Mouse (Mus musculus) erythroblast, embryonic 14.5 days (primary cell): ENCODE results near the gene Eno2. TPM values are rescaled to one million over a fixed set of nuclear protein-coding genes. Genes with fewer than 3 reads are reported as not detected.
A peak's percentile ranks its signal among the peaks of the same experiment; 100 is the strongest.

Experiments
- H3K27me3 ChIP-seq: 2 replicates; pipeline ENCODE4 v1.6.1; 2012; ENCODE audit warnings: inconsistent platforms; ENCODE audit not compliant: control insufficient read depth
- H3K36me3 ChIP-seq: 2 replicates; pipeline ENCODE4 v1.6.1; 2012; ENCODE audit warnings: mild to moderate bottlenecking, inconsistent platforms; ENCODE audit not compliant: control insufficient read depth
- H3K4me1 ChIP-seq: 2 replicates; pipeline ENCODE4 v1.6.1; 2012; ENCODE audit warnings: inconsistent platforms; ENCODE audit not compliant: control insufficient read depth
- H3K4me3 ChIP-seq: replicated peaks from 2 replicates; pipeline ENCODE3; 2012; ENCODE audit warnings: moderate library complexity, mild to moderate bottlenecking, inconsistent platforms
- H3K9me3 ChIP-seq: 2 replicates; pipeline ENCODE4 v1.6.1; 2012; ENCODE audit warnings: low read length, inconsistent platforms, mixed read lengths; ENCODE audit not compliant: control insufficient read depth
- GATA1 ChIP-seq: IDR thresholded peaks from 2 replicates; pipeline ENCODE4 v1.6.1; 2012; ENCODE audit warnings: low read length, inconsistent platforms, mixed read lengths
- TAL1 ChIP-seq: IDR thresholded peaks from 3 replicates; pipeline ENCODE4 v1.6.1; 2012; ENCODE audit warnings: low read length, inconsistent platforms, mixed read lengths
- polyA plus RNA-seq: library from polyadenylated mRNA; stranded (reverse); fragments of >175 nt; gene quantifications from 2 replicates; pipeline ENCODE4 v1.2.3, GENCODE M21; 2012

Eno2 gene
- polyA plus RNA-seq, 1 experiment = not detected

DNA sequence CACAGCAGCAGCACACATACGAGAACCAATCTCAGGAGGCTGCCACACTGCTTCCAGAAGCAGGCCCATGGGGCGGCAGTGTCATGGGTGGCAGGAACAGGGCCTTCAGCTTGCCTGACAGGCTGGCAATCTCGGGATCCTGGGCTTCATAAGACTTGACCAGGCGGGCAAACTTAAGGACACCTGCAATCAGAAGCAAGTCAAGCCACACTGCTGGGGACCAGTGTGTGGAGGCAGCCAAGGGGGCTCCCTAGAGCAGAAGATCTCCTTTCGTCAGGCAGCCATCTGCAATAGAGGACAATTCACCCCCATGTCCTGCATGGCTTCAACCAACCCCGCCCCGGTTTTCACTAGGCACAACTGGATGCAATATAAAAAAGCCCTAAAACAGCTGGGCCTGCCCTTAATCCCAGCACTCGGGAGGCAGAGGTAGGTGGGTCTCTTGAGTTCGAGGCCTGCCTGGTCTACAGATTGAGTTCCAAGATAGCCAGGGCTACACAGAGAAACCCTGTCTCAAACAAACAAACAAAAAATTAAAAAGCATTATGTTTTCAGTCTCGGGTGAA lies 30.2 kb downstream of the Eno2 start:
- Histone ChIP-seq H3K9me3 (no peaks in the 10 kb centered on the region), H3K36me3 (no peaks in the 10 kb centered on the region; the same call in 1 of the 2 replicates), H3K27me3 (no peaks in the 10 kb centered on the region), H3K4me3 (no peak overlapping the region), H3K4me1 (peaks cover 42% of the 10 kb centered on the region)
- TF ChIP-seq TAL1 = no peak
- no peak for TF ChIP-seq GATA1

- peaks cover 43% of the 10 kb centered on the region for H3K4me1 ChIP-seq
Observed at GRCm38 (mm10) chr6:124738511-124739023, 30.9 kb downstream of the Eno2 start, which contains the start of gene Ptpn6. Ptpn6 (minus strand) TSS chr6:124738714.

GRCm38 (mm10) chr6:124737040-124737439 lies 32.4 kb downstream of the Eno2 start:
- no peak for TF ChIP-seq TAL1
- TF ChIP-seq GATA1 = no peak
- Histone ChIP-seq H3K36me3 (no peaks in the 10 kb centered on the region), H3K4me3 (no peak overlapping the region), H3K9me3 (no peaks in the 10 kb centered on the region), H3K4me1 (peaks cover 54% of the 10 kb centered on the region), H3K27me3 (no peaks in the 10 kb centered on the region)

More at GRCm38 (mm10) chr6:124738511-124739023, 30.9 kb downstream of the Eno2 start, which contains the start of gene Ptpn6:
- no peaks in the 10 kb centered on the region; the same call in 1 of the 2 replicates for H3K36me3 ChIP-seq
- TF ChIP-seq TAL1 (no peak), GATA1 (no peak)
- no peak within 1 kb of the TSS for H3K4me3 ChIP-seq
- H3K9me3 ChIP-seq = no peaks in the 10 kb centered on the region
- no peaks in the 10 kb centered on the region for H3K27me3 ChIP-seq

GRCm38 (mm10) chr6:124734417-124734816 lies 35.1 kb downstream of the Eno2 start:
- no peak overlapping the region for H3K4me3 ChIP-seq
- no peaks in the 10 kb centered on the region for H3K9me3 ChIP-seq
- H3K27me3 ChIP-seq = no peaks in the 10 kb centered on the region
- no peaks in the 10 kb centered on the region; the same call in 1 of the 2 replicates for H3K36me3 ChIP-seq
- no peak for TF ChIP-seq TAL1
- TF ChIP-seq GATA1 = no peak
- peaks cover 34% of the 10 kb centered on the region for H3K4me1 ChIP-seq

GRCm38 (mm10) chr6:124732476-124733370 lies 36.8 kb downstream of the Eno2 start:
- Histone ChIP-seq H3K4me3 (peak overlapping the region; percentile 38), H3K27me3 (no peaks in the 10 kb centered on the region), H3K9me3 (no peaks in the 10 kb centered on the region), H3K4me1 (peaks cover 22% of the 10 kb centered on the region), H3K36me3 (peaks cover 2% of the 10 kb centered on the region)
- TF ChIP-seq GATA1 (no peak), TAL1 (no peak)

- Histone ChIP-seq H3K36me3 (peaks cover 5% of the 10 kb centered on the region), H3K9me3 (no peaks in the 10 kb centered on the region), H3K4me3 (no peak overlapping the region), H3K4me1 (peaks cover 25% of the 10 kb centered on the region), H3K27me3 (no peaks in the 10 kb centered on the region)
- no peak for TF ChIP-seq GATA1
- TF ChIP-seq TAL1 = no peak
Observed at GRCm38 (mm10) chr6:124731038-124731437, 38.4 kb downstream of the Eno2 start.

DNA sequence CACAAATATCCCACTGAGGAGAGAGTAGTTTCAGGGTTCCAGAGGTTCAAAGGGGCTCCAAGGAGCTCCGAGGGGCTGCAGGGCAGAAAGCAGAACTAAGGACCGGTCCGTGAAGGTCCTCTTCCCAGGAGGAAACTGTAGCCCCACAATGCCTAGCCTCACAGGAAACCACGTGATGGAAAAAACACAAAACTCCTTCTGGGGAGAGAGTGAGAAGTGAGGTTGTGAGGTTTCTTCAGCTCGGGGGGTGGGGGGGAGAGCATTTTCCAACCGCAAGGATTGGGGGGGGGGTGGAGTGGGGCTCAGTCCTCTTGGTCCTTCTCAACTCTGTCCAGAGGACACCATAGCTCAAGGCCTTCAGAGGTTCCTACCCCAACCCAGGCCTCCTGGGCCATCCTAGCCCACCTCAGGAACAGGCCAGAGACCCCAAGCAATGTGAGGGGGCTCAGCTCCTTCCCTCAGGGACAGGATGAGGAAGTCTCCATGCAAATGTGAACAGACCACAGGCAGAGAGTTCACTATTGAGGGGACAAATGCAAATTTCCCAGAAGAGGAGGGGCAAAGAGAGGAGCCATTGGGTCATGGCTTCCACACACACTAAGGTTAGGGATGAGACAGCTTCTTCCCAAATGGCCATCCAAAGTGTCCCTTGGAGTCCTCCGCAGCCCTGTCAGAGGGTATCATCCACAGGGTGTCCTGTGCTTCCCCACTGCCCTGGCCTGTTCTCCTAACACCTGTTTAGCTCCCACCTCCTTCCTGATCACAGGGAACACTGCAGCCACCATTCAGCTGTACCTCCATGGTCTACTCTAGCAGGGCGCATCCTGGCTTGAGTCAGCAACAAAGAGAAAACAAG lies 39.4 kb downstream of the Eno2 start:
- Histone ChIP-seq H3K4me1 (peaks cover 27% of the 10 kb centered on the region), H3K9me3 (no peaks in the 10 kb centered on the region), H3K4me3 (no peak overlapping the region), H3K36me3 (peaks cover 11% of the 10 kb centered on the region), H3K27me3 (no peaks in the 10 kb centered on the region)
- TF ChIP-seq GATA1 (no peak), TAL1 (no peak)

GRCm38 (mm10) chr6:124728621-124729020 lies 40.9 kb downstream of the Eno2 start:
- no peak overlapping the region for H3K4me3 ChIP-seq
- peaks cover 38% of the 10 kb centered on the region for H3K4me1 ChIP-seq
- no peaks in the 10 kb centered on the region for H3K27me3 ChIP-seq
- TF ChIP-seq GATA1 = no peak
- no peak for TF ChIP-seq TAL1
- no peaks in the 10 kb centered on the region for H3K9me3 ChIP-seq
- H3K36me3 ChIP-seq = peaks cover 14% of the 10 kb centered on the region
